Mouse (Mus musculus) left cerebral cortex, postnatal 14 days (tissue): Measurements from ENCODE around the gene Plagl1. TPM values are rescaled to one million over a fixed set of nuclear protein-coding genes. Genes with fewer than 3 reads are reported as not detected.

Experiments used
- DNase-seq, 2 experiments: peaks; one replicate each; pipeline ENCODE4 v3.0.0; 2021 to 2022; ENCODE audit warnings: low spot score in 2 of 2, mixed read lengths in 1 of 2
- intact Hi-C: fragments of 180-260 bp; cut with DNase I; formaldehyde crosslinking; loops from one replicate; pipeline ENCODE4 v1.15.1; 2025
- total RNA-seq, 2 experiments: library from RNA; stranded (reverse); gene quantifications; 2 replicates each; pipeline ENCODE4 v1.2.3; 2021

Gene Plagl1
- total RNA-seq, 2 experiments from 2014 or later, result 14.6 to 25.2 TPM

DNA sequence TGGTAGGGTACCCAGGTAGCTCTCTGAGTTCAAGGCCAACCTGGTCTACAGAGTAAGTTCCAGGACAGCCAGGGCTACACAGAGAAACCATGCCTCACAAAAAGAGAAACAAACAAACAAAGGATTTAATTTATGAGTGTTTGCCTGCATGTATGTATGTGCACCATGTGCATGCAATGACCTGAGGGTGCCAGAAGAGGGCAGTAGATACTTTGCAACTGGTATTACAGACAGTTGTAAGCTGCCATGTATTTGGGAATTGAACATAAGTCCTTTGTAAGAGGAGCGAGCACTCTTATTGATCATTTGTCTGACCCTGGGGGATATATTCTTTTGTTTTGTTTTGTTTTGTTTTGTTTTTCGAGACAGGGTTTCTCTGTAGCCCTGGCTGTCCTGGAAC lies 10.7 kb downstream of the Plagl1 start:
- intact Hi-C loops, result no loop called here
- DNase-seq, result no peak

DNA sequence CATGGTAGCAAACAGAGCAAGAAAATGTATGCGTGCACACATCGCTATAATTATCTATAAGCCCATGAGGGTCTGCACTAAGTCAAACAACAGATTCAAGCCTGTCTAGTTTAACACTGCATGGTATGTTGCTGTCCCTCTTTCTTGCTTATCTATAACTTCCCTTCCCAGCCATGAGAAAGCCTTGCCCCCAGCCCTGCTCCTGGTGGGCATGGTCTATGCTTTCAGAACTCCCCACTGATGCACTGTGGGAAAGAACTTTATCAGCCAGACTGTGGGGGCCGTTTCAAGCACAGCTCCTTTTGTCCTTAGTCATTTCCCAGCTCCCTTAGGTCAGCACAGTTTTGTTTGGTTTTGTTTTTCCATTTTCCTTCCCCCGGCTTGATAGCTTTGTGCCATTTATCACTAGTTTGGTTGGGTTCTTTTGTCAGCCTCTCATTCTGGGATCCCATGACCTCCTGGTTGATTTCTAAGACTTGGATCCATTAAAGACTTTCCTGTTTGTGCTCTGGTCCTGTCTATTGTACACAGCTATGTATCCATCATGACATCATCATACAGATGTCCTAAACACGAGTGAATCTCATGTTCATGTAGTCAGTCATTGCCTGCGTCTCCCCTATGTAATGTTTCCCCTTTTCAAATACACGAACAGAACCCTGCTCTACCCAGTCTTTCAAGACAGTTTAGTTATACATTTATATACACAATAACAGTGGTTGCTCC lies 16.7 kb downstream of the Plagl1 start:
- intact Hi-C loops, result no loop called here
- DNase-seq, result no peak

DNA sequence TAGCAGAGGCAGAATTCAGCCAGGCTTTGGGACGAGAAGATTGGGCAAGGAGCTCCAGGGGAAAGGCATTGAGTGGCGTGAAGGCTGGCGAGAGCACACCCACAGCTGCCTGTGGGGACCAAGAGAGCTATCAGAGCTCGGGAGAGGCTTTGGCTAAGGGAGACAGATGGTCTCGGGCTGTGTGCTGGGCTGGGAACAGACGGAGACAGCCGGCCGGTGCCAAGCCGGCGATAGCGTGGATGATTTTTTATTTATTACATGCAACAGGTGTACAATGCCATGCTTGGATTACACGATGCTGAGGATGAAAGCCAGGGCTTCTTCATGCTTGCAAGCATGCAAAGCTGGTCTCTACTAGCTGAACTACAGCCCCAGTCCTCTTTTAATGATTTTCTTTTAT lies 22.2 kb downstream of the Plagl1 start:
- DNase-seq, result no peak
- intact Hi-C loops, result no loop called here

DNA sequence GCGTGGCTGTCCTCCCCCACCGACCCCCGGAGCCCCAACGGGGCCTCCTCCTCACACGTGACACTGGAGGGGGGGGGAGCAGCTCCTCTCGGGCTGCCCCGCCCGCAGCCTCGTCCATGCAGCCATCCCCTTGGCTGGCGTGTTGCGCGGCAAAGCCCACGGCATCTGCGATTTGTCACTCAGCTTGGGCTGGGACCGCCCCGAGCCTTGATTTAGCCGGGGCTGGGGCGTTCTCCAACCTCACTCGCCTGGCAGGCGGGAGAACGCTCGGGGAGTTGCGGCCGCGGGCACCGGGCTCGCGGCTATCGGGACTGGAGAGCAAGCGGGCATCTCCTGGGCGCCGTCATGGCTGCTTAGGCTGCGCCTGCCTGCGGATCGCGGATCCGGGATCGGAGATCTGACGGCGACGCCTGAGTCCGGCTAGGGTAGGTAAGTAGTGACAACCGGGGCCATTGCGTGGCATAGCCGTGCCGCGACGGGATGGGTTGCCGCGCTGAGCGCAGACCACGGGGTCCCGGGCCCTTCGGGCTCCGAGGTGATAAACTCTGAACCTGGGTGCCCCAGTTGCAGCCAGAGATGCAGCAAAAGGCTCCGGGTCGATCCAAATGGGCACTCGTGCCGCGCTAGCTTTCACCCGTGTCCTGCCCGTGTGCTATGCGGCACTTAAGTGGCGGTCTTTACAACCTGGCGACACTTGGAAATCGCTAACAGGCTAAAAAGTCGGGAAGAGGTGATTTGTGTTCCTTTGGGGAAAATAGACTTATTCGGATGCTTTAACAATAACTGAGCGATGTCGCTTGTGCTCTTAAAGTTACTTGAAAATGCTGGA lies 30.5 kb downstream of the Plagl1 start:
- peak; percentile 72 to 74 for DNase-seq
- intact Hi-C loops, result no loop called here

DNA sequence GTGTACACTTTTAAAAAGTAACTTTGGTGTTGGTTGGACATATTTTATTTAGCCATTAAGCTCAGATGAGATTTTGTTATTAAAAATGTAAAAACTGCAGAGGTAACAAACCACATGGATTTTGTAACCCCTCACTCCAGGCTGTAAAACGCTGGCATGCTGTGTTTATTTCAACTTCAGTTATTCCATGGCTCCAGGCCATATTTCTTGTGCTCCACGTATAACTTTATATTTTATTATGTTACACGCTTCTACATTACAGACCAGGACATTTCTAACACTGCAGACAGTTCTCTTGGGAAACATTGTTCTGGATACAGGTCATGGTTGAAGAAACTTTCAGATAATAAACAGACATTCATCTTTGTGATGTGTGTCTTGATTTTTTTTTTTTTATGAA lies 32.7 kb downstream of the Plagl1 start:
- intact Hi-C loops, result no loop called here
- no peak for DNase-seq

DNA sequence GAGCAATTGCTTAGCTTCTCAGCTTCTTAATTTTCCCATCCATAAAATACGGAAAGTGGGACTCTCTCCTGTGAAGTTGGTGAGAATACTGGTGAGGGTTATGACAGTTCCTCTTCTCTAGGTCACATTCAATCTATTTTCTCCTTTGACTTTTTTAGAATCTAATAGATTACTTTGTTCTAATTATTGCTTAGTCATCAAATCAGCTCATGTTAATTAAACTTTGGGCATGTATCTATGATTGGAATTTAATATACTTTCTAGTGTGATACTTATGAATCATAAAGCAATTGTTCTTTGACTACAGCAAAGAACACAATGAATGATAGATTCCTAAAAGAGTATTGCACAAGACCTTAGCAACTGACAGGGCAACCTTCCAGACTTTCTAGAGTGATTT lies 38.6 kb downstream of the Plagl1 start:
- DNase-seq, result no peak
- intact Hi-C loops, result no loop called here

DNA sequence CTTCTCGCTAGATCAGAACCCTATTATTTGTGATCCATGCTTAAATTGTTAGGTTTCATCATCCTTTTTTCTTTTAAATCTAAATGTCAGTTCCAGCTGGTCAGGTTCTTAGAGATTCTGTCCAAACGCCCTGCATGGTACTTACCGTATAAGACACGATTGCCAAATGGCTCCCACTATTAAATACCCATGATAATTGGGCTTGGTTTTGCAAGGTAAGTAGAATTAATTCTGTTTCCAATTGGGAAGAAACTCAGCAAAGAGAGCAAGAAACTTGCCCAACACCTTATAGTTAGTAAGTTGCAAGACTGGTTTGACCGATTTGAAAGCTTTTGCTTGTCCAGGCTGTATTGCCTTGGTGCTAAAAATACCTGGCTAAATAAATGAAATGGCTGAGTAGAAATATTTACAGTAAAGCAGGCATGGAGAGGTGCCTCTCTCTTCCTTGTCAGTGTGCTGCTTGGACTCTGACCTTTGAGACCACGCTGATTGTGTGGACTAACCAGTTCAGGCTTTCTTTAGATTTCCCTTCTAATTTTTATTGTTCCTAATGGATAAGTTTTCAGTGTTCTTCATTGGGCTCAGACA lies 39.9 kb downstream of the Plagl1 start:
- intact Hi-C loops, result no loop called here
- no peak for DNase-seq

DNA sequence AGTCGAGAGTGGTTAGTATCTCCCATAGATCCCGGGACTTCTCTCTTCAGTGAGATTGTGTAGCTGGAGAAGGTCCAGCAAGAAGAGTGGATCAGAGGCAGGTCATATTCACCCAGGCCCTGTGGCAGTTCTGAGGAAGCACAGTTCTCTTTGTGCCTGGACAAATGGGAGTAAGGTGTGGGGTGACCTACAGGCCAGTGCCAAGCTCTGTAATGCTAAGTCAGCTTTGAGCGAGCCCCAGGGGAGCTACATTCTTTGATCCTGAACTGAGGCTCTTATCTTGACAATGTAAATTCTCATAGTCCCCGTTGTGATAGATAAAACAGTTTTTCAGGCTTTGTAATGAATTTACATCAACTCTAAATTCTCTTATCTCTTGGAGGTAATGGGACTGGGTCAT lies 42.1 kb downstream of the Plagl1 start:
- intact Hi-C loops, result no loop called here
- DNase-seq, result no peak

DNA sequence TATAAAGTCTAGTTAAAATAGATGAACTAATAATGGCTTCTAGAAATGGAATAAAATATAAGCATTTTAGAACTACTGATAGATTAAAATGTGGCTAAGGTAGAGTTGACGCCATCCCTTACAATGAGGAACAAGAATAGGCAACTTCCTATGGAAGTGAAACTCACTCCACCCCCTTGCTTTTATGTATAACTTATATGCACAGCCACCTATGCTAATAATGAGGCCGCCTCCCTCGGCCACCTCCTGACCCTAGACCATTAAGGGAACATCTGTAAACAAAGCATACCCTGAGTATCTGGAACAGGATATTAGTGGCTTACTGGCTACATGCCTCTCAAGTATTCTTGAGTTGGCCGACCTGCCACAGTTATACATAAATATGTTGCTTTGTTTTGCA lies 43.5 kb downstream of the Plagl1 start:
- intact Hi-C loops, result no loop called here
- DNase-seq, result no peak

DNA sequence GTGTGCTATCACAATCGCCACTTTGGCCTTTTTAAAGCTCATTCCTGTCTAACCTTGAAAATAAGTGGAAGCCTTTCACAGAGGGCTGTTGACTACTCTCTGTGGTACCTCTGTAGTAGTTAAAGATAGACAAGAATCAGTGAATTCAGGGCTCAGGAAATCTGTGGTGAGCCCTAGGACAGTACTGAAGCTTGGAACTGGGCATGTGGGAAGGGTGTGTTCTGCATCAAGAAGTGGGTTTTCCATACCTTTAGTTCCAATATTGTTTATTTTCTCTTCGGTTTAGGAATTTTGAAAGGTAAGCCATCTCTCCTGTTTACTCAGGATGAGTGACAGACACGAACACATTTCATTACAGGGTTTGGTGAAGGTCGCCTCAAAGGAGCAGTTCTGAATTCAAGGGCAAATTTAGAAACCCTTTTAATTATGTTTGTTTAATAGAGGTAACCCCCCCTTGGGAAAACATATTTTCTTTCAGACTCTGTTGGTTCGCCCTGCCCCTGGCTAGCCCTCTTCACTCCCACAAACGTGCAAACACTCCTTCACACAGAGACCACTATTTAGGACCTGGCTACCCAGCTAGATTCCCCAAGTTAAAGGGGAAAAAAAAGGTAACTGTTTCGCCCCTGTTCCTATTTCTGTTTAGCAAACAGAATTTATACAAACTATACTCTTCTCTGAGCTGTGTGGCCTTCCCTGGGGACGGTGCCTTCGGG lies 46.8 kb downstream of the Plagl1 start:
- intact Hi-C loops, result no loop called here
- DNase-seq, result no peak

DNA sequence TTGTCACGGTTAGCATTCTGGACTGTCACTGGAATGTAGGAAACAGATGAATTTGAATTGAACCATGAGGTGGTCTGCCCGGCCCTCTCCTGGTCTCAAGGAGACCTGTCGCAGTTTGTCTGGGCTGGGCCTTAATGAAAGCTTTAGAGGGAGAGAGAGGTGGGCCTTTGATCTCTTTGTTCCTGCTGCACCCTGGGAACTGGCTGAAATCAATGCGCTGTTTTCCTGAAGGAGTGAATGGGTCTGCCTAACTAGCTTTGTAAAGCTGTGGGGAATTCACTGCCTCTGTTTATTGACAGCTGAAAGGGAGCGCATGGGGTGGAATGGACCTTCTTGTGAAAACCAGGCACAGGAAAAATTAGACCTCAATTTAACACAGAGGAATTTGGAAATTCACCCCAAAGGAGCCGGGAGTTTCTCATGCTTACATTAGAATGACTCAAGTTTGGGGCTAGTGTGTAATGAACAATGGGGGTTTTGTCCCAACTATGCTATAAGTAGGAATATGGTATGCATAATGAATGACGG lies 47.8 kb downstream of the Plagl1 start:
- intact Hi-C loops, result no loop called here
- DNase-seq, result no peak

DNA sequence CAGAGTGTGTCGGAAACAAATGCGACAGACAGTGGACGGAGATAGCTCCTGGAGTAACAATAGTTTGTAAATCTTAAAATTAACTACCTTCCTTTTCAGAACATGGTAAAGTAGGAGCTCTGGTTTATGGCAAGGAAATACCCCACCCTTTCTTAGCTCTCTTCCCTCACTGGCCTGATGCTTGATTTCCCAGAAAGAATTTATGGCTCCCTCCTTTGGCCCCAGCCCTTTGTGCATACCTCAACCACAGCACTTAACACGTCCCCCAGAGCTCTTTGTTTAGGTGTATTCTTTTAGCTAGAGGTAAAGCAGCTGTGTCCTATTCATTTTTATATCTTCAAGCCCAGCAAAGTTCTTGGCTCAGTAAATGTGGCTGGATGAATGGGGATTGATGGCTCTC lies 48.5 kb downstream of the Plagl1 start:
- no peak for DNase-seq
- intact Hi-C loops, result no loop called here

DNA sequence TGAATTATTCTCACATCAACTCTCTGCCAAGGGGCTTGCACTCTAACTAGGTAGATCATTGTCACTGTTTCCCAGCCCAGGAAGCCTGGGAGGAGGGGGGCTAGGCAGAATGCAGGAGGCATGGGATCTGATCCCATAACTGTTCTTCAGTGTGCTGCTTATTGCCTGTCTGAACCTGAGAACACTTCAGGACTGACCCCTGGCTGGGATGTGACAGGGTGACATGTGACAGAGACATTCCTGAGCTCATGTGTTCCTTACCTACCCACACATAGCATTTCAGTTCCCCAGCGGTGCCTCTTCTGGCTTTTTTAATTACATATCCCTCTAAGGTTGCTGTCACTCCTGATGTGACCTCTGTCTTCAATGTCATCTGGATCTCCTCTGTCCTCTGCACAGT lies 49.5 kb downstream of the Plagl1 start:
- DNase-seq, result no peak
- intact Hi-C loops, result no loop called here

DNA sequence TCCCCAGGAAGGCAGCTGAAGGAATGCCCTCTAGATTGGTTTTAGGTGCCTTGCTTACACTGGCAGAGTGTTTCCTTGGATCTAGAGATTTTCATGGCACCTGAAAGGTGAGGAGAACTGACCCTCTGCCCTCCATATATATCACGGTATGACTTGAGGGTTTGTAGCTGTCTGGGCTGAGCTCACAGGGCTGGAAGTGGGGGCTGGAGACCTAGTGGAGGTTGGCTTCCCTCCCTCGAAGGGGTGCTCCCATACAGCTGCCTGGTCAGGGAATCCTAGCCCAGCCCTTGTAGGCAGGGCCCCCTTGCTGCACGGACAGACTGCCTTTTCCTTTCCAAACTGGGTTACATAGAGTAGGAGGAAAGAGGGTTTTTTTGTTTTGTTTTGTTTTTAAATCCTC lies 52.5 kb downstream of the Plagl1 start:
- intact Hi-C loops, result no loop called here
- no peak for DNase-seq

DNA sequence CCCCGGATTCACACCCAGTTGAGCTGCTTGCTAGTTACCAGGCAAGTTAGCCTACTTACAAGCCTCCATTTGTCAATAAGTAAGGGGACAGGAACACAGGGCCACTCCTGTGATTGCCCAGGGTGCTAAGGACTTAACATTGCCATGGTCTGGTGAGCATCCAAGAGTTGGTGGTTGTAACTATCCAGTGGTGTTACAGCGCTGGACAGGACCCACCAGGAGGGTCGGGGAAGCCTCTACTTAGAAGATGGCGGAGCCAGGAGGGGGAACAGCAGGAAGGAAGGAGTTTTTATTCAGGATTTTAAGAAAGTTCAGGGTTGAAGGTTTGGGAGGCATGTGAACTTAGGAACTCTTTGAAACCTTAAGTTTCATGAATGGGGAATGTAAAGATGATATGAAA lies 53.3 kb downstream of the Plagl1 start:
- intact Hi-C loops, result no loop called here
- DNase-seq, result no peak

DNA sequence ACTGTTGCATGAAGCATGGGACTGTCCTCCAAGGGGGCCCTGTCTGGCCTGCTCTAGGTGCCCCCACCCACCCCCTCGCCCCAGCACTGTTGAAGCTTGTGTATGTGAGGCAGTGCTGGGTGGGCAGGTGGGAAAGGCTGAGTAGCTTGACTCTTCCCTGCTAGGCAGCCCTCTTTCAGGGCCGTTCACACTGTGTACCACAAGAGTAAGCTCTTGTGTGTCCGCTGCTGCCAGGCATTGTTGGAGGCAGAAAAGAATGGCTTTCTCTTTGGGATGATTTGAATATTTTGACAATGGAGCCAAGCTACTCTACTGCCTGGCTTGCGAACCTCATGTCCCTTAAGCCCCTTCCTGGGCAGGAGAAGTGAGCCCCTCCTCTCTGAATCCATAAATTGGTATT lies 54.7 kb downstream of the Plagl1 start:
- intact Hi-C loops, result no loop called here
- no peak for DNase-seq

DNA sequence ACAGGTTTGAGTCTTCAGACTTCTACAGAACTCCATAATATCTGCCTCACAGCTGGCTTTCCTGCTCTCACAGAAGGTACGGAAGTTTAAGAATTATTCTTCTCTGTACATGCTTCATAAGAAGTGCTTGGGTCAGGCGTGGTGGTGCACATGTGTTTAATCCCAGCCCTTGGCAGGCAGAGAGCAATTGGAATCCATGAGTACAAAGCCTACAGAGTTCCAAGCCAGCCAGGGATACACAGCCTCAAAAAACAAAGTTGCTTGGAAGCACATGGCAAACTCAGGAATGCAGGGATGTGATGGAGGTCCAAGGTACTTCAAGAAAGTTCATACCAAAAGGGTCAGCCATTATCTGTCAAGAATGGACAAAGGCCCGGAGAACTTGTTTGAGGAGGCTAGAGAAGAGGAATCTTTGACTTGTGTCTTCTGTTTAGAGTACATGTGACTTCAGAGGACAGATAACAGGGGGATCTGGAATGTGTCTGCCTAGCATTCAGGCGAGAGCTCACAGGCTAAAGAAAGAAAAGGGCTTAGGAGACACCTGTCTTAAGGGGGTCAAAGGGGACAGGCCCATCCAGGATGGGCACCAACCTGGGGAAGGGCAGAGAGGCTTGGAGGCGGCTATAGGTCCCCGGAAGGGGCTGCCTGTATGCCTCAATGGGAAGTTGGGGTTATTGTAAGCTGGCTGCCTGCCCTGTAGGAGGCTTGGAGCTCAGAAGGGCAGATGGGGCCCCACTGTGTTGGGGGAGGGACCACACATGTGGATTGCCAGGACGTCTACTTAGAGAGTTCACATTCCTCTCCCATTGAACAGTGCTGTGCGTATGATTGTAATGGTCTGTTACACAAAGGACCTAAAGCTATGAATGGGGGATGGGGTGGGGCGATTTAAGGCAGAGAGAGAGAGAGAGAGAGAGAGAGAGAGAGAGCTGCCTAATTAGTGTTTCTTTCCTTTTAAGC lies 56.7 kb downstream of the Plagl1 start:
- intact Hi-C loops, result no loop called here
- no peak for DNase-seq

DNA sequence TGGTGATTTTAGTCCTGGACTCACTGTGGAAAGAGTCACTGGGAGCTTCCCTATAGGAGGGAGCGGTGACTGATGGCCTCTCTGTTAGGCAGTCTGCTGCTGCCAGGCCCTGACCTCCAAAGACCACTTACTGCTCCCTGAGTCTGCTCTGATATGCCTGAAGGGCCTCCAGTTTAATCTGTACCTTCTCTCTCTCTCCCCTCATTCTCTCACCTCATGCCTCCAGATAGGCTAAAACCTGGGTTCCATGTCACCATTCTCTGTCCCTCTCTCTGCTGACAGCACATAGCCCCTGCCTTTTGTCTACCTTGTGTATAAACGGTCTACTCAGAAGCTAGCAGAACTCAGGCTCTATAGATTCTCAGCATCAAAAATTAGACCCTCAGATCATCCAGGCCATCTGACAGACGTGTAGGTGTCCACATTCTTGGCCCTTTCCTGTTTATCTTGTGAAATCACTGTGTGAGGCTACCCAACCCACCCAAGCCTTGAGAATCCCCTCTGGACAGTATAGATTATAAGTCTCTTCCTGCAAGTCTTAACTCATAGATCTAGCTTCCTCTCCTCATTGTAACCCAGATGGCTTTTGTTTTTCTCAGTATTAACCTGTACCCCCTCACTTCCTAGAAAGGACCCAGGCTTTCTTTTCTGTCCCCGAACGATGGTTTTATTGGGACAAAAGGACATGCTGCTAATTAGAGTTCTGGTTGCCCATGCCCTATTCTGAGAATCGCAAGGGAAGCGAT lies 57.9 kb downstream of the Plagl1 start:
- DNase-seq, result no peak
- intact Hi-C loops, result no loop called here
